Mouse (Mus musculus) ES-Bruce4 (cell line): ENCODE results near the gene Myo1b. TPM values are rescaled to one million over a fixed set of nuclear protein-coding genes. Genes with fewer than 3 reads are reported as not detected.

Experiments
- H3K27ac ChIP-seq: 2 replicates; pipeline ENCODE4 v1.5.1; 2012; ENCODE audit warnings: low read length, inconsistent platforms; ENCODE audit not compliant: insufficient read depth
- H3K27me3 ChIP-seq: 2 replicates; pipeline ENCODE4 v1.6.1; 2012; ENCODE audit warnings: mild to moderate bottlenecking, low read length, inconsistent platforms; ENCODE audit not compliant: control insufficient read depth, poor library complexity, insufficient read depth, severe bottlenecking
- H3K36me3 ChIP-seq: 2 replicates; pipeline ENCODE4 v1.6.1; 2012; ENCODE audit warnings: inconsistent platforms, mild to moderate bottlenecking, low read length, moderate library complexity; ENCODE audit not compliant: control insufficient read depth, poor library complexity, insufficient read depth, severe bottlenecking
- H3K4me1 ChIP-seq: one replicate; pipeline ENCODE4 v1.8.1; 2011; ENCODE audit warnings: low read length; ENCODE audit not compliant: control insufficient read depth, insufficient read depth
- H3K4me3 ChIP-seq: 2 replicates; pipeline ENCODE4 v1.5.1; 2011; ENCODE audit warnings: low read depth, mild to moderate bottlenecking, low read length
- H3K9ac ChIP-seq: 2 replicates; pipeline ENCODE4 v1.6.1; 2012; ENCODE audit warnings: low read depth, mild to moderate bottlenecking, inconsistent platforms; ENCODE audit not compliant: poor library complexity, severe bottlenecking
- H3K9me3 ChIP-seq: replicated peaks from 2 replicates; pipeline ENCODE4 v1.6.1; 2012; ENCODE audit warnings: mild to moderate bottlenecking, low read length, inconsistent platforms; ENCODE audit not compliant: control insufficient read depth, poor library complexity, insufficient read depth, severe bottlenecking
- CTCF ChIP-seq: IDR thresholded peaks from one replicate; pipeline ENCODE4 v1.8.1; 2011; ENCODE audit warnings: low read depth, low read length
- EP300 ChIP-seq: IDR thresholded peaks from 2 replicates; pipeline ENCODE4 v1.6.1; 2011; ENCODE audit warnings: low read depth, low read length; ENCODE audit not compliant: insufficient read depth
- POLR2A ChIP-seq: IDR thresholded peaks from one replicate; pipeline ENCODE4 v1.8.1; 2011; ENCODE audit warnings: low read length; ENCODE audit not compliant: insufficient read depth
- polyA plus RNA-seq: library from polyadenylated mRNA; stranded (reverse); fragments of >200 nt; gene quantifications from 2 replicates; pipeline ENCODE4 v1.2.4, GENCODE M21; 2011; ENCODE audit warnings: low read depth; ENCODE audit not compliant: missing spikeins, insufficient read depth, insufficient read length

Gene Myo1b
- polyA plus RNA-seq, 1 experiment, result 54.4 TPM

- TF ChIP-seq EP300 (no peak), POLR2A (no peak), CTCF (no peak)
- Histone ChIP-seq H3K4me3 (no peak overlapping the region), H3K27ac (no peak overlapping the region), H3K4me1 (no peaks in the 10 kb centered on the region), H3K27me3 (no peaks in the 10 kb centered on the region), H3K36me3 (no peaks in the 10 kb centered on the region), H3K9ac (no peak overlapping the region), H3K9me3 (no peaks in the 10 kb centered on the region)
These were observed 100.2 kb downstream of the Myo1b start for GRCm38 (mm10) chr1:51815636-51816035.

GRCm38 (mm10) chr1:51814854-51815630 is 100.8 kb downstream of the Myo1b start:
- Histone ChIP-seq H3K4me1 (no peaks in the 10 kb centered on the region), H3K27ac (no peak overlapping the region), H3K4me3 (no peak overlapping the region), H3K9me3 (no peaks in the 10 kb centered on the region), H3K9ac (no peak overlapping the region), H3K27me3 (no peaks in the 10 kb centered on the region), H3K36me3 (no peaks in the 10 kb centered on the region)
- TF ChIP-seq EP300, result no peak
- no peak for TF ChIP-seq CTCF
- TF ChIP-seq POLR2A, result no peak

GRCm38 (mm10) chr1:51808847-51809246 is 107.0 kb downstream of the Myo1b start:
- TF ChIP-seq CTCF (no peak), EP300 (no peak), POLR2A (no peak)
- Histone ChIP-seq H3K36me3 (no peaks in the 10 kb centered on the region), H3K4me1 (no peaks in the 10 kb centered on the region), H3K9me3 (no peaks in the 10 kb centered on the region), H3K27me3 (no peaks in the 10 kb centered on the region), H3K4me3 (no peak overlapping the region), H3K9ac (no peak overlapping the region), H3K27ac (no peak overlapping the region)

- no peak for TF ChIP-seq EP300
- no peak for TF ChIP-seq POLR2A
- no peak for TF ChIP-seq CTCF
- H3K4me1 ChIP-seq, result no peaks in the 10 kb centered on the region
- H3K4me3 ChIP-seq, result no peak overlapping the region
- 0 out of 2 replicates have a peak, but pooled peaks cover under 1% of the 10 kb centered on the region for H3K36me3 ChIP-seq
- H3K27me3 ChIP-seq, result no peaks in the 10 kb centered on the region
- no peaks in the 10 kb centered on the region for H3K9me3 ChIP-seq
- no peak overlapping the region for H3K9ac ChIP-seq
- H3K27ac ChIP-seq, result no peak overlapping the region
These were observed 107.6 kb downstream of the Myo1b start for GRCm38 (mm10) chr1:51808228-51808627.

GRCm38 (mm10) chr1:51805040-51805610 is 110.7 kb downstream of the Myo1b start:
- Histone ChIP-seq H3K9me3 (no peaks in the 10 kb centered on the region), H3K27me3 (no peaks in the 10 kb centered on the region), H3K36me3 (0 out of 2 replicates have a peak, but pooled peaks cover 2% of the 10 kb centered on the region), H3K9ac (no peak overlapping the region), H3K27ac (no peak overlapping the region), H3K4me1 (no peaks in the 10 kb centered on the region), H3K4me3 (no peak overlapping the region)
- TF ChIP-seq POLR2A (no peak), CTCF (no peak), EP300 (no peak)
